Mouse (Mus musculus): ENCODE measurements around the gene Hivep2. TPM values are rescaled to one million over a fixed set of nuclear protein-coding genes. Genes with fewer than 3 reads are reported as not detected.

Hivep2 gene
- polyA plus RNA-seq, 1 experiment from 2014 or later = 4.7 TPM

DNA sequence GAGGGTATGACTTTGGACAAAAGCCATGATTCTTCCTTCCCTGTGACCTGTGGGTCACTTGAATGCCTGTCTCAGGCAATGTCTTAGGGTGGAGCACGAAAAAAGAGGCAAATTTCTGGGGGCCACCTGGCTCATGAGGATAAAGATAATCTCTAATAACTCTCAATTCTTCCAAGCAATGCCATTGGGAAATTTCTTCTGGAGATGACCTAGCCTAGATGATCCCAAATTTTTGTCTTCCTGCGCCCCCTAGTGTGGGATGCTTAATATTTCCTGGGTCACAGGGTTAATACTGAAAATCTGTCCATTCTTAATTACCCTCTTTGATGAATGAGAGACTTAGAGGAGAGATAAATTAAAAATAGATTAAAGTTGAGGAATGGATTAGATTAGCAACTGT lies 234.4 kb downstream of the Hivep2 start:
- Histone ChIP-seq H3K9me3 (ENCODE audit: control insufficient read depth, low read length) (no peaks in the 10 kb centered on the region), H3K4me3 (ENCODE audit: low read length) (no peak overlapping the region), H3K27ac (ENCODE audit: low read length) (no peak overlapping the region), H3K4me1 (replicated peaks; ENCODE audit: control insufficient read depth, insufficient read depth, low read length) (no peaks in the 10 kb centered on the region; the same call in 1 of the 2 replicates), H3K4me2 (ENCODE audit: low read depth, low read length) (no peak overlapping the region), H3K36me3 (ENCODE audit: control insufficient read depth, insufficient read depth, low read length) (no peaks in the 10 kb centered on the region), H3K9ac (ENCODE audit: low read length) (no peak overlapping the region), H3K27me3 (ENCODE audit: control insufficient read depth, insufficient read depth, low read depth, low read length) (no peaks in the 10 kb centered on the region)
- no peak for ATAC-seq (ENCODE audit: low read depth)
- WGBS = 9% methylated on average over 2 of the region's 2 CpGs

Other genes with a start within 250 kb of the Hivep2 start
- gene Aig1, start 97.1 kb upstream of the Hivep2 start, polyA plus RNA-seq (2015; fragmentation: Nextera tagmentation; extraction: Ambion mirVana) = 45.4 and 52.9 TPM in 2 replicates

All from lung, embryonic 16.5 days (tissue).